Mouse (Mus musculus): ENCODE results near the gene Abca13. TPM values are rescaled to one million over a fixed set of nuclear protein-coding genes. Genes with fewer than 3 reads are reported as not detected.
"Not testable (repeated sequence)": the region's sequence is repeated elsewhere in the genome, so short reads cannot be mapped to it uniquely, and the experiment has no call there.

Gene Abca13
- polyA plus RNA-seq, 1 experiment from 2014 or later = 0.01 TPM

DNA sequence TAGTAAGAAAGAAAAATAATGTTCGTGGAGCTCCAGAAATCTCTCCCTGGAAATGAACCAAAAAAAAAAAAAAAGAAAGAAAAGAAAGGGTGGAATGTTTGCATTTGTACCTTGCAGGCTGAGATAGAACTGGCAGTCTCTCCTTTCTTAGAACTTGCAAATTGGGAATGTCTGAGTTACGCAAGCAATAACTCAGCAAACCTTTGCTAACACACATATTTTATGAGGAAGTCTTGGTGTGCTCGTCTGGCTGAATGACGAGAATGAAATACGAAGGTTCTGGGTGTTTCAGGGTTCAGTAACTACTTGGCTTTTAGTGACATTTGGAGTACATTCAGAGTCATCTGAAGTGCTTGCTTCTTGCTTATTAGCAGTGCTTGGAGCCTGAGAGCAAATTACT lies 241.1 kb downstream of the Abca13 start:
- Histone ChIP-seq H3K9ac (no peak overlapping the region), H3K27me3 (replicated peaks) (no peaks in the 10 kb centered on the region), H3K4me1 (no peaks in the 10 kb centered on the region), H3K36me3 (no peaks in the 10 kb centered on the region), H3K9me3 (no peaks in the 10 kb centered on the region), H3K4me2 (no peak overlapping the region), H3K27ac (replicated peaks) (no peak overlapping the region), H3K4me3 (no peak overlapping the region)
- no peak for ATAC-seq (ENCODE audit: extremely low read depth, insufficient number of reproducible peaks, low FRiP score, low TSS enrichment)
- 66% methylated on average over 5 of the region's 5 CpGs for whole genome bisulfite sequencing

GRCm38 (mm10) chr11:9436617-9437016 lies 244.9 kb downstream of the Abca13 start:
- Histone ChIP-seq H3K4me3 (no peak overlapping the region), H3K9me3 (no peaks in the 10 kb centered on the region), H3K27me3 (replicated peaks) (no peaks in the 10 kb centered on the region), H3K4me1 (no peaks in the 10 kb centered on the region), H3K36me3 (no peaks in the 10 kb centered on the region), H3K27ac (replicated peaks) (no peak overlapping the region), H3K4me2 (no peak overlapping the region), H3K9ac (no peak overlapping the region)
- ATAC-seq (ENCODE audit: extremely low read depth, insufficient number of reproducible peaks, low FRiP score, low TSS enrichment) = no peak

DNA sequence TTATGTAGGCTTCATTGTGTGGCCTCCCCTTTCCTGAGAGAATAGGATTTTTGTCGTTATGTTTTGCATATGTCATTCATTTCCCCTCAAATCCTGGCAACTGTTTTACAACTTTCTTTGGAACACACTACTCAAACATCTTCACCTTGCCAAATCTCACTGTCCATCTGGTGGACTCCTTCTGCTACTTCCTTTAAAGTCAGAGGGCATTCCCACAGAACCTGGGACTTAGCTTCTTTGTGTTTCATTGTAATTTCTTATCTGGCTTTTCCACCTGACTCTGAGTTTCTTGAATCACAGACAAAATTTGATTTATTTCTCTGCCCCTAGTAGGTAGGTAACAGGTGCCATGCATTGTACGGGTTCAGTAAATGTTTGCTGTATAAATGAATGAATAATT lies 248.0 kb downstream of the Abca13 start:
- no peak overlapping the region for H3K9ac ChIP-seq
- no peak overlapping the region for H3K4me3 ChIP-seq
- H3K9me3 ChIP-seq = no peaks in the 10 kb centered on the region
- 70% methylated on average over 2 of the region's 2 CpGs for WGBS
- H3K27ac ChIP-seq (replicated peaks) = no peak overlapping the region
- no peaks in the 10 kb centered on the region for H3K36me3 ChIP-seq
- no peaks in the 10 kb centered on the region for H3K4me1 ChIP-seq
- no peaks in the 10 kb centered on the region for H3K27me3 ChIP-seq (replicated peaks)
- no peak overlapping the region for H3K4me2 ChIP-seq
- ATAC-seq (ENCODE audit: extremely low read depth, insufficient number of reproducible peaks, low FRiP score, low TSS enrichment) = no peak

DNA sequence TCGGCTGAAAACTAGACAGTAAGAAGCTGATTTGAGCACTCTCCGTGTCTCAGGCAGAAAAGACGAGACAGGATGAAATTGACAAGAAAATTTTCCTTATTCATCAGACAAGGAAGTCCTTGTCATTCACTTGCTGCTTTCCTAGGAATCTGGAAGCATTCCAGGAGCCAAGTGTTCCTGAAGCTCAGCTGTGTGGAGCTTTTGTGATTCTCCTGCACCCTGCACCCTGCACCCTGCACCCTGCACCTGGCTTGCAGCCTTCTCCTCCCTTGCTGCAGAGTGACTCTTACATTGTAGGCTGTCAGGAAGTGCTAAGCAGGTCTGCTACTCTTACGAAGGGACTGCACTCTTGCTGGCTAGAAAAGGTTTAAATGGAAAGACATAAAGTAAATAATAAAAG lies 249.4 kb downstream of the Abca13 start:
- H3K9me3 ChIP-seq = no peaks in the 10 kb centered on the region
- no peaks in the 10 kb centered on the region for H3K36me3 ChIP-seq
- H3K27ac ChIP-seq (replicated peaks) = no peak overlapping the region
- H3K4me3 ChIP-seq = no peak overlapping the region
- 41% methylated on average over 4 of the region's 4 CpGs for WGBS
- H3K27me3 ChIP-seq (replicated peaks) = no peaks in the 10 kb centered on the region
- no peak for ATAC-seq (ENCODE audit: extremely low read depth, insufficient number of reproducible peaks, low FRiP score, low TSS enrichment)
- no peaks in the 10 kb centered on the region for H3K4me1 ChIP-seq
- no peak overlapping the region for H3K9ac ChIP-seq
- H3K4me2 ChIP-seq = no peak overlapping the region

- H3K9ac ChIP-seq = no peak overlapping the region
- no peaks in the 10 kb centered on the region for H3K27me3 ChIP-seq (replicated peaks)
- H3K4me2 ChIP-seq = no peak overlapping the region
- no peaks in the 10 kb centered on the region for H3K9me3 ChIP-seq
- H3K27ac ChIP-seq (replicated peaks) = no peak overlapping the region
- no peak for ATAC-seq (ENCODE audit: extremely low read depth, insufficient number of reproducible peaks, low FRiP score, low TSS enrichment)
- no peak overlapping the region for H3K4me3 ChIP-seq
- no peaks in the 10 kb centered on the region for H3K4me1 ChIP-seq
- 76% methylated on average over 1 of the region's 1 CpGs for WGBS
- no peaks in the 10 kb centered on the region for H3K36me3 ChIP-seq
Measured at GRCm38 (mm10) chr11:9472400-9472799, 280.7 kb downstream of the Abca13 start.

DNA sequence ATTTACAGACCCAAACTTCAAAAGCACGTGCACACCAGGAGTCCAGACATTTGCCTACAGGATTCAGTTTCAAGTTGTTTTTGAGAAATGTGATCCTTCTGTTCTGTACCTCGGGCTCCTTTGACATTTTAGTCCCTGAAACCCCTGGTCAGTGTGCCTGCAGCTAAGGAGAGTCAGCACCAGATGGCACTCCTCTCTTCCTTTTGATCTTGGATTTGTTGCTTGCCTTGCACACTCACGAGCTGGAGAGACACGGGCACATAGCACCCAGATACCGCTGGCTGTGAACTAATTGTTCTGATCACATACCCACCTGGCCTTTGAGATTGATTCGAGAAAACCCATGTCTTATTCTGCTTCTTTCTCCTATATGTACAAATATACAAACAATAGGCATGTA lies 289.8 kb downstream of the Abca13 start:
- no peak overlapping the region for H3K9ac ChIP-seq
- H3K9me3 ChIP-seq = no peaks in the 10 kb centered on the region; the same call in 1 of the 2 replicates
- no peaks in the 10 kb centered on the region for H3K36me3 ChIP-seq
- WGBS = 19% methylated on average over 6 of the region's 6 CpGs
- ATAC-seq (ENCODE audit: extremely low read depth, insufficient number of reproducible peaks, low FRiP score, low TSS enrichment) = no peak
- no peak overlapping the region for H3K4me3 ChIP-seq
- H3K27me3 ChIP-seq (replicated peaks) = no peaks in the 10 kb centered on the region
- H3K27ac ChIP-seq (replicated peaks) = no peak overlapping the region
- no peaks in the 10 kb centered on the region for H3K4me1 ChIP-seq
- no peak overlapping the region for H3K4me2 ChIP-seq

DNA sequence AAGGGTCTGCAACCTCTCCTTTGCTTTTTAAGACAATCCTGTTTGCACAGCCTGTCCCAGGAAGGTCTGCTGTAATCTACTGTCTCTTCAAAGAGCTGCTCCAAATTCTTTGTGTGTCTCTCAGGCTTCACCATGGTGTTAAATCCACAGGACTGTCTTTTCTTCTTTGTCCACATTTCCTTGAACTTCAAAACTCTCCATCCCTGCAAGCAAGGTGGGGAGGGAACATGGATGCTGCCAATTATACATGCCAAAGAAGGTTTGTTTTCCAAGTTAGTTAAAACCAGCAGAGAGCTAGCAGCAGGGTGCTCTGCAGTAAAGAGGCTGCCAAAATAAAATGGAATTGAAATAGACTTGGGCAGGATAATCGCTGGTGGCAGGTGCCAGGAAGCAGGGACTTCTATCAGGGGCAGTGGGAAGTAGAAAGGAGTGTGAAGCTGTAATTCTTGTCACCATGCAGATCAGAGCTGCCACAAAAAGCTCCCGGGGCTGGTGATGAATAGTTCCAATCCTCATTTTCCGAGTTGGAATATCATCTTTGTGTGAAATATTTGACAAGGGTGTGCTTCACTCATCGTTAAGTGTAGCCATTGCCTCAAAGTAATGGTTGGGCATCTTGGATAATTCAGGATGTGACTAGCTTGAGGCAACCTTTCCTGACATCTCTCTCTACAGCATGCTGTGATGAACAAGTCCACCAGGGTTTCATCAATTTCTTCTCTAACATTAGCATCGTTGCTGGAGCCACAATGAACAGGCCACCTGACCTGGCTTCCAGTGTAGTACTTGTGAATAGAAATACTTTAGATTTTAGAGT lies 308.8 kb downstream of the Abca13 start:
- H3K4me3 ChIP-seq = no peak overlapping the region
- no peaks in the 10 kb centered on the region for H3K9me3 ChIP-seq
- H3K4me1 ChIP-seq = no peaks in the 10 kb centered on the region
- no peak for ATAC-seq (ENCODE audit: extremely low read depth, insufficient number of reproducible peaks, low FRiP score, low TSS enrichment)
- no peak overlapping the region for H3K4me2 ChIP-seq
- no peaks in the 10 kb centered on the region for H3K36me3 ChIP-seq
- no peaks in the 10 kb centered on the region for H3K27me3 ChIP-seq (replicated peaks)
- H3K9ac ChIP-seq = no peak overlapping the region
- H3K27ac ChIP-seq (replicated peaks) = no peak overlapping the region
- WGBS = 49% methylated on average over 5 of the region's 5 CpGs

GRCm38 (mm10) chr11:9514966-9515365 lies 323.2 kb downstream of the Abca13 start:
- H3K36me3 ChIP-seq; H3K27me3 ChIP-seq (replicated peaks); H3K4me1 ChIP-seq; H3K4me3 ChIP-seq; ATAC-seq (ENCODE audit: extremely low read depth, insufficient number of reproducible peaks, low FRiP score, low TSS enrichment); H3K27ac ChIP-seq (replicated peaks); H3K9me3 ChIP-seq; H3K4me2 ChIP-seq; H3K9ac ChIP-seq: not testable (repeated sequence)
- WGBS = 66% methylated on average over 2 of the region's 2 CpGs

DNA sequence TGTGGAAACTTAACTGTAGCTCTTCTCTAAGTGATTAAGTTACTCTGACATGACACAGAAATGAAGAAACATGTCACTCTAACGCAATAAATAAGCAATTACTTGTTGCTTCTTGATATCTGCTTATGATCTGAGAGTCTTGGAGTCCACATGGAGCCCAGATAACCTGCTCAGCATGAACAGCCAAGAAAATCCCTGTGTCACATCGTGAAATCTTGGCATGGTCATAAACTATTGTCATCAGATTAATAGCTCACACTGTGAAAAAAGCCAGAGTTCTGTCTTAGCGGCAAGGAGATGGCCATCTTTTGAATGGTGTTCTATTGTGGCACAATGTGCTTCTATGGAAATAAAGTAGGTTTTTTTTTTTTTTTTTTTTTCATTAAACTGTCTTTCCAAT lies 336.8 kb downstream of the Abca13 start:
- Histone ChIP-seq H3K4me2 (no peak overlapping the region), H3K27ac (replicated peaks) (no peak overlapping the region), H3K27me3 (replicated peaks) (0 out of 2 replicates have a peak, but pooled peaks cover 3% of the 10 kb centered on the region), H3K9ac (no peak overlapping the region), H3K4me3 (no peak overlapping the region), H3K36me3 (no peaks in the 10 kb centered on the region), H3K9me3 (no peaks in the 10 kb centered on the region), H3K4me1 (no peaks in the 10 kb centered on the region)
- ATAC-seq (ENCODE audit: extremely low read depth, insufficient number of reproducible peaks, low FRiP score, low TSS enrichment) = no peak
- WGBS = 70% methylated on average over 3 of the region's 3 CpGs

DNA sequence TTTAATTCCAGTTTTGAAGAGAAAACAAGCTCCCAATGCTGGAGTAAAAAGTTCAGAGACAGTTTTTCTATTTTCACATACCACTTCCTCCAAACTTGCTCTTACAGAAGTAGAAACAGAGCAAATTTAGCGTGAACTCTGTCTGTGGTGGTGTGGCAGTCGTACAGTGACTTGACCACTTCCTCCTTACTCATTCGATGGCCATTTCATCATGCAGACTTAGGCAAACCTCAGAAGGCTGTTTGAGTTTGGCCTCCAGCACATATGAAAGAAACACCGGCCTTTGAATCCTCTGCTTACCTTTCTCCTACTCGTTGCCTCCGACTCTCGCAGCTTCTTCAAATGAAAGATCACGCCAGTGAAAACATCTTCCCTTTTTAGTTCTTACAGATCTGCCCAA lies 340.0 kb downstream of the Abca13 start:
- no peaks in the 10 kb centered on the region for H3K36me3 ChIP-seq
- H3K9me3 ChIP-seq = no peaks in the 10 kb centered on the region
- H3K27ac ChIP-seq (replicated peaks) = no peak overlapping the region
- H3K4me2 ChIP-seq = no peak overlapping the region
- ATAC-seq (ENCODE audit: extremely low read depth, insufficient number of reproducible peaks, low FRiP score, low TSS enrichment) = no peak
- WGBS = 80% methylated on average over 8 of the region's 8 CpGs
- no peaks in the 10 kb centered on the region; the same call in 1 of the 2 replicates for H3K4me1 ChIP-seq
- peaks cover 16% of the 10 kb centered on the region; the same call in 1 of the 2 replicates for H3K27me3 ChIP-seq (replicated peaks)
- no peak overlapping the region for H3K4me3 ChIP-seq
- H3K9ac ChIP-seq = no peak overlapping the region

DNA sequence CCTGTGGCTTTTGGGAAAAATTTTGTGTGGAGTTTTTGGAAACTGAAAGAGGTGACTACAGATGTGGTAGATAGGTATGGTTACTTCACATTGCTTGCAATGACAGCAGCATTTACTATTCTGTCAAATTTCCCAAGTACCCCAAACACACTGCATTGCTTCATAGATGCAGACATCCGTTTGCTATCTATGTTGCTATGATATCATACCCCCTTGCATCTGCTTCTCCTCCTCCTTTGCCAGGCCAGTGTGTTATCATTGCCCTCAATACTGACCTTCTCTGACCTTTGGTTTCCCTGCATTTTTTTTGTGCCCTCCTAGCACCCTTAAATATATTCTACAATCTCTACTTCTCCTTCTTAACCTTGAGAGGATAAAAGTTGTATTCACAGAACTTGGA lies 341.4 kb downstream of the Abca13 start:
- Histone ChIP-seq H3K4me1 (peaks cover 3% of the 10 kb centered on the region; the same call in 1 of the 2 replicates), H3K27ac (replicated peaks) (no peak overlapping the region), H3K36me3 (no peaks in the 10 kb centered on the region), H3K9me3 (no peaks in the 10 kb centered on the region), H3K9ac (no peak overlapping the region), H3K27me3 (replicated peaks) (peaks cover 16% of the 10 kb centered on the region; the same call in 1 of the 2 replicates), H3K4me3 (no peak overlapping the region), H3K4me2 (no peak overlapping the region)
- ATAC-seq (ENCODE audit: extremely low read depth, insufficient number of reproducible peaks, low FRiP score, low TSS enrichment) = no peak
- WGBS = 28% methylated on average over 1 of the region's 1 CpGs

DNA sequence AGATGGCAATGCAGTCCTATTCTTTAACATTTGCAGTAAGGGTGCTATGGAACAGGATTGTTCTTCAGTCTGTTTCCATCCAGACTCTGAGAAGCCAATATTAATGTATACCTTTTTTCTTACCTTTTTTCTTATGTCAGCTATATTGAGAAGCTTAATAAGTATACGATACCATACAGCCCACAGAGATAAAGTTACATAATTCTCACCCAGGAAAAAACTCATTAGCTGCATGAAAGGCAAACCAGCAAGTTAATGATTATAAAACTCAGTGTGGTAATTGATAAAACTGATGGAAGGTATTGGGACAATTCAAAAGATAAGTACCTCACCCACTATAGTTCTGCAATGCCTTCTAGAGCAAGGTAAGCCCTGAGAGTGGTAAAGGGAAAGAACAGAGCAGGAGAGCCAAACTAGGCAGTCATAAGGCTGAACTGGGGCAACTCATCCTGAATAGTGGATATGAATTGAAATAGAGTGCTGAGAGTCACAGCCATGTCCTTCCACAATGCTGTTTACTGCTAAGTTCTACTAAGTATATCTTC lies 342.0 kb downstream of the Abca13 start:
- Histone ChIP-seq H3K4me1 (peaks cover 3% of the 10 kb centered on the region; the same call in 1 of the 2 replicates), H3K4me2 (no peak overlapping the region), H3K9ac (no peak overlapping the region), H3K4me3 (no peak overlapping the region), H3K9me3 (no peaks in the 10 kb centered on the region), H3K27me3 (replicated peaks) (peaks cover 16% of the 10 kb centered on the region; the same call in 1 of the 2 replicates), H3K27ac (replicated peaks) (no peak overlapping the region), H3K36me3 (no peaks in the 10 kb centered on the region)
- no peak for ATAC-seq (ENCODE audit: extremely low read depth, insufficient number of reproducible peaks, low FRiP score, low TSS enrichment)
- WGBS = 73% methylated on average over 1 of the region's 1 CpGs

All from heart, embryonic 13.5 days (tissue).